Mouse (Mus musculus): ENCODE data around the gene Svs3b. TPM values are rescaled to one million over a fixed set of nuclear protein-coding genes. Genes with fewer than 3 reads are reported as not detected.
"Not testable (repeated sequence)": the region's sequence is repeated elsewhere in the genome, so short reads cannot be mapped to it uniquely, and the experiment has no call there.

Gene Svs3b
- polyA plus RNA-seq, 1 experiment, result not detected

- 44% methylated on average over 4 of the region's 4 CpGs for WGBS
- no peaks in the 10 kb centered on the region for H3K4me1 ChIP-seq (ENCODE audit: control insufficient read depth, insufficient read depth, low read length)
- H3K4me3 ChIP-seq (replicated peaks; ENCODE audit: extremely low read depth, low read depth, low read length), result no peak overlapping the region
- no peak for TF ChIP-seq POLR2A (IDR thresholded peaks at IDR 0.05; ENCODE audit: borderline replicate concordance, extremely low read depth, low read depth, low read length)
- TF ChIP-seq CTCF (IDR thresholded peaks at IDR 0.05; ENCODE audit: insufficient read depth, low read length), result no peak
- DNase-seq, result no peak
These were observed 49.8 kb downstream of the Svs3b start for GRCm38 (mm10) chr2:164206676-164207075.

DNA sequence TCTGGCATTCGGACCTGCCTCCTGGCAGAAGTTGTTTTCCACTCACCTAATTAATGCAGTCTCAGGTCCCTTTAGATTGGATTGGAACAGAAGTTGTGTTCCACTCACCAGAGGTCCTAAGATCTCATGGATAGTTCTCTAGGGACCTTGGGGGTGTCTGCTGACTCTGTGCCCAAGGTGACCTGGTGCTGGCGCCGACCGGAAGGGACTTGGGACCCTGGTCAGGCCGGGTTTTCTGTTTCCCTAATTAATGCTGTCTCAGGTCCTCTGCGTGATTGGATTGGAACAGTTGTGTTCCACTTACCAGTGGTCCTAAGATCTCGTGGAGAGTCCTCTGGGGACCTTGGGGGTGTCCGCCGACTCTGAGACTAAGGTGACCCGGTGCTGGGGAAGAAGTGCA lies 50.4 kb downstream of the Svs3b start:
- H3K4me3 ChIP-seq (replicated peaks; ENCODE audit: extremely low read depth, low read depth, low read length); DNase-seq; H3K4me1 ChIP-seq (ENCODE audit: control insufficient read depth, insufficient read depth, low read length): not testable (repeated sequence)
- WGBS, result 87% methylated on average over 10 of the region's 10 CpGs

Other genes starting within 250 kb of the Svs3b start
- 0.40 and 0.50 TPM in 2 replicates for gene Pabpc1l, start 231.2 kb downstream of the Svs3b start, polyA plus RNA-seq (2012; rRNA removed)
- 22.0 and 31.3 TPM in 2 replicates for gene Stk4, start 186.3 kb downstream of the Svs3b start, polyA plus RNA-seq (2012; rRNA removed)
- gene Tomm34, start 185.5 kb downstream of the Svs3b start, polyA plus RNA-seq (2012; rRNA removed), result 43.5 and 48.8 TPM in 2 replicates
- gene Kcns1, start 85.5 kb downstream of the Svs3b start, polyA plus RNA-seq (2012; rRNA removed), result 0.07 and 0.21 TPM in 2 replicates
- 0.27 and 16.2 TPM in 2 replicates for gene Wfdc5, start 73.9 kb downstream of the Svs3b start, polyA plus RNA-seq (2012; rRNA removed)
- gene Wfdc12, start 66.0 kb downstream of the Svs3b start, polyA plus RNA-seq (2012; rRNA removed), result 0.43 and 4.4 TPM in 2 replicates
- not detected in 2 replicates for gene Wfdc15a, start 56.5 kb downstream of the Svs3b start, polyA plus RNA-seq (2012; rRNA removed)
- gene Wfdc15b, start 35.0 kb downstream of the Svs3b start, polyA plus RNA-seq (2012; rRNA removed), result 0.34 TPM in 1 of 2 replicates, not detected in the other
- gene Svs2, start 18.2 kb downstream of the Svs3b start, polyA plus RNA-seq (2012; rRNA removed), result not detected in 2 replicates
- not detected in 2 replicates for gene Svs4, start 21.8 kb upstream of the Svs3b start, polyA plus RNA-seq (2012; rRNA removed)
- gene Svs3a, start 32.6 kb upstream of the Svs3b start, polyA plus RNA-seq (2012; rRNA removed), result not detected in 2 replicates
- not detected in 2 replicates for gene Svs6, start 60.1 kb upstream of the Svs3b start, polyA plus RNA-seq (2012; rRNA removed)
- not detected in 2 replicates for gene Svs5, start 76.1 kb upstream of the Svs3b start, polyA plus RNA-seq (2012; rRNA removed)
- 64.8 and 662 TPM in 2 replicates for gene Slpi, start 132.5 kb upstream of the Svs3b start, polyA plus RNA-seq (2012; rRNA removed)
- 86.8 and 101 TPM in 2 replicates for gene Rbpjl, start 146.5 kb upstream of the Svs3b start, polyA plus RNA-seq (2012; rRNA removed)
- 78.0 and 80.1 TPM in 2 replicates for gene Matn4, start 148.5 kb upstream of the Svs3b start, polyA plus RNA-seq (2012; rRNA removed)
- gene Sdc4, start 187.2 kb upstream of the Svs3b start, polyA plus RNA-seq (2012; rRNA removed), result 75.1 and 91.1 TPM in 2 replicates
- 89.8 and 133 TPM in 2 replicates for gene Sys1, start 200.3 kb upstream of the Svs3b start, polyA plus RNA-seq (2012; rRNA removed)
- gene Gm20458, start 204.3 kb upstream of the Svs3b start, polyA plus RNA-seq (2012; rRNA removed), result 47.7 and 52.2 TPM in 2 replicates
- not detected in 2 replicates for gene Trp53tg5, start 217.1 kb upstream of the Svs3b start, polyA plus RNA-seq (2012; rRNA removed)
- 52.6 and 72.9 TPM in 2 replicates for gene Dbndd2, start 229.5 kb upstream of the Svs3b start, polyA plus RNA-seq (2012; rRNA removed)
- gene Pigt, start 240.9 kb upstream of the Svs3b start, polyA plus RNA-seq (2012; rRNA removed), result 93.8 and 104 TPM in 2 replicates

All from lung, adult 2 months (tissue).